Mouse (Mus musculus): ENCODE results near the gene Prr29.

- TF ChIP-seq CTCF (IDR thresholded peaks at IDR 0.05) (no peak), EP300 (IDR thresholded peaks at IDR 0.05) (no peak)
Measured at GRCm38 (mm10) chr11:106410011-106410410, 44.7 kb downstream of the Prr29 start.

Measured in lung, postnatal 0 days (tissue).